Mouse (Mus musculus) naive thymus-derived CD4-positive, alpha-beta T cell, adult 2 months (primary cell): ENCODE results near the gene Wdr91.

ENCODE experiments used
- DNase-seq: peaks from one replicate; pipeline ENCODE4 v3.0.0-alpha.2; 2011; ENCODE audit warnings: low read depth

Wdr91 gene

GRCm38 (mm10) chr6:34879101-34879740 lies 31.5 kb downstream of the Wdr91 start:
- DNase-seq = no peak

DNA sequence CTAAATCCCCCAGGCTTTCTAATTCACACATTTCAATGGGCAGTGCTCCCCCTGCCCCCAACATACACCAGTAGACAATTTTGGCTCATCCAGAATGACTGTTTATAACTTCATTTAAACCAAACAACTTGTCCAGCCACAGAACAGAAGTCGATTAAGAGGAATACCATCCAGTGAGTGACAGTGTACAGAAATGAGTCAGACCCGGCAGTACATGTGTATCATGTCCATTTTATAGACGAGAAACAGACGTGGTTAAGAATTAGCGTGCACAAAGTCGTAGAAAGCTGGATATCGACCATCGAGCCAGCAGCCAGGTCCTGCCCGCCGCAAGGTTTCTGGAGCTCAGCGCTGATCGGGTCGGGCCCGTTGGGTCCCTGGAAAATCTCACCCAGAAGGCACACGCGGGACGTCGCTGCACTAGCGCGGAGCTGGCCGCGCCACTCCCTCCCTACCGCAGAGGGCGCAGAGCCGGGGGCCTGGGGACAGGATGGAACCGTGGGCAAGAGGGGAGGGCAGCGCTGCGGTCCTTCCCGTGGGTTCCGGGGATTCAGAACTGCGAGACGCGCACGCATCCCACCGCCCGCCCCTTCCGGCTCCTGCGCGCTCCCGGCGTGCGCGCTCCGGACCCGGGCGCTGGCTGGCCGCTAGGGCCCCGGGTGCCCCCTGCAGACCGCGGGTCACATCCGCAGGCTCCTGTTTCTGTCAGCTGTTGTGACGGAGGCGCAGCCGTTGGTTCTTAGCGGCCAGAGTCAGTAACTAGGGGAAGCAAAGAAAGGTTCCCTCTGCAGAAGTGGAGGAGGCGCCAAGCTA lies 33.0 kb downstream of the Wdr91 start, which contains the start of gene Cyren:
Cyren (minus strand) TSS at position 552 of the 813 bp plus-strand sequence.
- peak; percentile 95 for DNase-seq

DNA sequence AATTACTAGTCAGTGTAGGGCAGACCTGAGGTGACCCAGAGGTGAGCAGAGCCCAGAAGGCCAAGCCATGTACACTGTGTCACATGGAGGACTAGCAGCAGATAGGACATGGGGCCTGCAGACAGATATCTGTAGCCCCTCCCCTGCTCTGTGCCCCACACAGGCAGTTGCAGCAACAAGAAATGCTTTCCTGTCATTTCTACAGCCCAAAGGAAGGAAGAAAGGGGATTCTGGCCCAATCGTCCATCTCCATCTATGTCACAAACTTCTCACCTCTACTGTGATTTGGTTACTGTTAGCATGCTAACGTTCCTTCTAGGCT lies 33.9 kb downstream of the Wdr91 start:
- no peak for DNase-seq

GRCm38 (mm10) chr6:34875966-34876834 lies 34.5 kb downstream of the Wdr91 start:
- peak; percentile 70 for DNase-seq

DNA sequence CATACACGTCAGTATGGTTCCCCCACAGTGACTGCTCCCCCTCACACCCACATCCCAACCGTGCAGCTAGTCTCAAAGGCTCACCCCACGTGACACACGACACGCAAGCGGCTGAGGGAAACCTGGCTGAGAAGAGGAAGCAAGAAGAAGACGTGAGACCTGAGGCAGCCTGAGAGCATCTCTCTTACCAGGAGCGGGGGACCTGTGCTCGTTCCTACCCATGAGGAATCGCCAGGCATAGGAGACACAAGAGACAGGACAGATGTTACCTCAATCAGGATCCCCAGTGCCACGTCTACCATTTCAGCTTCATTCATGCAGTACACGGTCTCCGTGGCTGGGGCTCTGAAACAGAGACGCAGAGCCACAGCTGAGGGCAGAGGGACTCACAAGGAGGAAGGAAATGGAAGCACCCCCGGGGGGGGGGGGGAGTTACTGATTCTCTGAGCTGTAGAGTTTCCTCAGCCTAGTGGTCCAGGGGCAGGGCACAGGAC lies 35.4 kb downstream of the Wdr91 start:
- peak; percentile 75 for DNase-seq

GRCm38 (mm10) chr6:34874101-34874921 lies 36.4 kb downstream of the Wdr91 start:
- DNase-seq = no peak

DNA sequence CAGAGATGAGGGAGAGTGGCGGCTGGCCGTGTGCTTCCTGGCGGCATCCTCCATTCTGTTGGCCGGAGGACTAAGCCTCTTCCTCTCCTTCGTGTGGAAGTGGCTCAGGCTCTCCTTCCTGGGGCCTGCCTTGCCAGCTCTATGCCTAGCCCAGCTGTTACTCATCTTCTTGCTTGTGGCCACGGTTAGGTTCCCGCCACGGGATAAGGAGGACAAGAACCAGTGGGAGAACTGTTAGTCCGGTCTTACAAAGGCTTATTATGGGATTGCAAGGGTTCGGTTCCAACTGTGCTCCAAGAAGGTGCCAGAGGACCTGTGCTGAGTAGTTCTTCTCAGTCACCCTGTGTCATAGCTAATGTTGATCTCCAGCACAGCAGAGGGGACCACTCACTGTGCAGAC lies 37.8 kb downstream of the Wdr91 start:
- no peak for DNase-seq

DNA sequence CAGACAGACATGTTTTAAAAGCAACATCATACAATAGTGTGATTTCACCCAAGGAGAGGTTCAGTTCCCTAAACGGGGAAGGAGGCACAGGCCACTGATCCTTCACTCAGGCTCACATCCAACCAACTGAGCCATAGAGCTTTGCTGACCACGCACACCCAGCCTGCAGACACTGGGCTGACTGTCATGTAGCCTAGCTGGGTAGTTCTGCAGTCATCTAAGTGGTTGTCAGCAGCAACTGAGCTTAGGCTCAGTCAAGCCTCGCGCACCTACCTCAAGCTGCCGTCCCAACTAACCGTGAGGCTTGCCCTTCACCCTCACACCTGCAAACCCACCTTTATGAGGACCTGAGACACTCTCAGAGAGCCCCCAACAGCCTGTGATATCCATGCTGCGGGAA lies 38.7 kb downstream of the Wdr91 start:
- DNase-seq = no peak

DNA sequence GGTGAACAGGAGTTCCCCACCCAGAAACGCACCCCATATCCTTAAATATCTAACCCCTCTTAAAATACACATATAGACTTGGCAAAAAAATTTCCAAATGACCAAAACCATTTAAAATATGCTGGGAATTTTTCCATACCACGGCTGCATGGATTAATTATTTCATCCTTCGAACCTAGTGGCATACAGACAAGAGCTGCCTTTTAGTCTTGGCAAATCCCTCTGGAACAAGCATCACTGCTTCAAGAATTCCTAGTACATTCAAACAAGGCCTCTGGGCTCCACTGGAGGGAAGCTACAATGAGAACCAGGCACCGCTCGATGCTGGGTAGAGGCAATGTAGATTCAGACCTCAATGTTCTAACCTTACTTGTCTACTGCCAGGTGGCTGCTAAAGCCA lies 40.0 kb downstream of the Wdr91 start:
- DNase-seq = no peak

- DNase-seq = no peak
These were observed 40.5 kb downstream of the Wdr91 start for GRCm38 (mm10) chr6:34870136-34870535.

- peak; percentile 61 for DNase-seq
These were observed 41.3 kb downstream of the Wdr91 start for GRCm38 (mm10) chr6:34869225-34869915.

DNA sequence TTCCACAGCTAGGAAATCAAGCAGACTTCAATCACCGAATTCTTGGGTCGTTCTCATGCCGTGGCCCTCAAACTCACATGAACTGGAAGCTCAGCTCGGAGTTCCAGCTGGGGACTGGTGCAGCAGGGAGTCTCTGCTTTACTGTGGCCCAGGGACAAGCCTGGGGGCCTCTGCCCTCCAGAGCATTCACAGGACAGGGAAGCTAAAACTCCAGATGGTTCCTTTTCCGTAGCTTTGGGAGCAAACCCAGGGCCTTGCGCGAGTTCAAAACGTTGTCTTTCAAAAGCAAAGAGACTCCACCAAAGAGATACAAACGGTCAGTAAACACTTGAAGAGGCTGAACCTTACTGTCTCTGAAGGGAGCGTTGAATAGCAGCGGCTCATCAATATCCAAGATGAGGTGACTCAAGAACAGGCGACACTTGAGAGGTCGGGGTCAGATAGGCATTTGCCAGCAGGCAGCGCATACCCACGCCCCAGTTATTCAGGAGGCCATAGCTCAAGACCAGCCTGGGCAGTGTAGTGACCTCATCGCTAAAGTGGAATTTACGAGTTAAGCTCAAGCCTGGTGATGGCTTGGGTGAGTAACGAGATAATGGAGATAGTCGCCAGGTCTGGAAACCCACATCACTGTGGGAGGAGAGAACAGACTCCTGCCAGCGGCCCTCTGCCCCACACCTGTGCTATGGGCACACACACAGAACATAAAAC lies 42.0 kb downstream of the Wdr91 start:
- no peak for DNase-seq

GRCm38 (mm10) chr6:34867995-34868350 lies 42.7 kb downstream of the Wdr91 start:
- no peak for DNase-seq

DNA sequence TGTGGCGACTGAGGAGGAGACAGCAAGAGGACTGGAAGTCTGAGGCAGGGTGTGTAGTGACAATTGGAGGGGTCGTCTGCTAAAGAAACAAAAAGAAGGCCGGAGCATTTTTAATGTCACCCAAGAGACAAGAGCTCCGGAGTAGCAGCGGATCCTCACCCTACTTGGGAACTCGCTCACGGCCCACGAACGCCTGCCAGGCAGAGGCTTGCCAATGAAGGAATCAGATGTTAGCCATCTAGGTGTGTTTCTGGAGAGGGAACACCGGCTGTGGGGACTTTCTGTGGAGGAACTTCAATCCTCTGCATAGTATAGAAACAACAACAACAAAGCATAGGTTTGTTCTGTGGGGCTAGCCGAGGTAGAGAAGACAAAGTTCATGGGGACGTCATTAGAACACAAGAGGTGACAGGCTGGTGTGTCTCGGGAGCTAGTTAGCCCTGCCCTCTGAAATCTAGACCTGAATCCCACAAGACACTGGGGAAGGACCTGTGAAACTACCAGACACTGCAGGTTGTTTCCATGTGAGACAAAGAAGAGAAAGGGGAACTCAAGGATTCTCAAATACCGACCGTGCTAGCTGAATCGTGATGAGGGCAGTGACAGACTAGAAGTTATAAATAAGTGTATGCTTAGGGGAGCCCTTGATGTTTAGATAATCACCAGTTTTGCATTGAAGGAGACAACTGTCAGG lies 43.2 kb downstream of the Wdr91 start:
- DNase-seq = no peak

GRCm38 (mm10) chr6:34866786-34867185 lies 43.9 kb downstream of the Wdr91 start:
- DNase-seq = no peak

DNA sequence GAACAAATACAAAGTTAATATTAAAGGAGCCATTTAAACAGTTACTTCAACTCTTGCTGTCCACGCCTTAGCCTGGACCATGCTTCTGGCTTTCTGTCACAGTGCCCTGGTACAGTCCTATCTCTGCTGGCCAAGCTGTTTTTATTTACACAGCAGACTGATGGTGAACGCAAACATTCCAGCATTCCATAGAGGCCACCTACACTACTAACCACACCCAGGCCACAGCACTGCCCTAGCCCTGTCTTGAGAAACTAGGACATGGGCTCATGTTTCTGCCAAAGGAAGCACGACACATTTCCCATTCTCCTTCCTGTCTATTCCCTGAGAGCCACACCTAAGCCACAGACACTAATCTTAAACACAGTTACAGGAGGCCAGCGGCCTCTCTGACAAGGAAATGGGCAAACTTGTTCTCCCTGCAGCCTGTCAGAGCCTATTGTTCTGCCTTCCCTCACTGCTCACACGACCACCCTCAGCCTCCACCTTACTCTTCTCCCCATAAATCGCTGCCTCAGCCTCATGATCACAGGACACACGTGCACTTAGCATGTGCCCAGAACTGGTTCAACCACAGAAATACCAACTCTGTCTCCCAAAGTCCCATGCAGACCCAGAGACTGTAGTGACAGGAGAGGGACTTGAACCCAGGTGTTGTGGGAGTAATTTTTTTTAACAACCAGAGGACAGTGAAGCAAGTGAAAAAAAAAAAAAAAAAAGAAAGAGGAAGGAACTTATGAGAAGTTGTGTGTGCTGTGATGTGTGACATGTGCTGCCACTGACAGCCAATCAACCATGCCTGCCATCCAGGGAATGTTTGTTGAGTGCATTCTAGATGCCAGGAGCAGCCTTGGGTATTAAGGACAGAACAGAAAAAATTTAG lies 44.7 kb downstream of the Wdr91 start:
- no peak for DNase-seq

GRCm38 (mm10) chr6:34865213-34865612 lies 45.5 kb downstream of the Wdr91 start:
- DNase-seq = no peak

DNA sequence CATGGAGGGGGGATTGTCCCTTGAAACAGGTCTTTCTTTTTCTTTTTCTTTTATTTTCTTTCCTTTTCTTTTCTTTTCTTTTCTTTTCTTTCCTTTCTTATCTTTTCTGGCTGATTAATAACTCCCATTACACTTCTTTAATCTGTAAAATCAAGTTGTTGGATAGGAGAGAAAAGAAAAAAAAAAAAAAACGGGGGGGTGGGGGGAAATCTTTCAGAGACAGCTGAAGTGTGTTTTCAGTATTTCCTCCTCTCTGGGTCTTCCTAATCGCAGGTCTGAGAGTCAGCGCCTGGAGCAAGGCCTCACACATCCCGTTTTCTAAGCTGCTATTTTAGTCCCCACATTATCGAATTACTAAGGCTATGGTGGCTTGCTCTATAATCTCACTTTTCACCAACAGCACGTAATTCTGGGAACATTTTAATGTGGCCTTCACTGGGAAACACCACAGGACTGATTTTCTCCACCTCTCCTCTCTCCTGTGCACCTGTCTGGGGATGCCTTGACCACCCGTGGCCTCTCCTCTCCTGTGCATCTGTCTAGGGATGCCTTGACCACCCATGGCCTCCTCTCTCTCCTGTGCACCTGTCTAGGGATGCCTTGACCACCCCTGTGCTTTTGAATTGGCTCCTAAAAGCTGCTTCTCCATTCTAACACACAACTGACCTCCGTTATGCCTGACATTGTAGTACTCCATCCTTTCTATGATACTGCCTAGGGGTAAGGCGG lies 46.7 kb downstream of the Wdr91 start:
- no peak for DNase-seq
